In the genomic region with DNA sequence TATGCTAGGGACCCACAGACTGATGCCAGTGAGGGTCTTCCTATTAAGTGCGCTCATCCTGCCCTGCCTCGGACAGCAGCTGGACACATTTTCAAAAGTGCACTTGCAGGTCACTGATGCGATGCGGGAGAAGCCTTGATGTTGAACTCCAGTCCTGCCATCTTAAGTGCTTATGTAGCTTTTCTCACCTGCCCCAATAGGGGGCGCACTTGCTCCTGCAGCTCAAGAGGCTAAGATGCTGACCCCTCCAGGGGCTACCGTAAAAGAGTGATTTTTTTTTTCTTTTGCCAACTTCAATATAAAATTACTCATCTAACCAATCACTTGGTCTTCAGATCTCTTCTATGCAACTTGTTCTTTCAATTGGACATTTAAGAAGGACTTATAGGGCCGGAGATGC, we compare ENCODE assay signal across 15 mouse cellular contexts.
DNase-seq lines count a peak whose midpoint lies in the region; TF ChIP-seq lines count a peak whose summit lies in the region.
"Had no signal": no experiment of that assay in that cellular context is flagged by ENCODE, and none has a peak within 500 bp of the region (broad histone marks: within the 10 kb centered on the region; RNA-seq: fewer than 3 reads in every experiment).

No protein-coding gene starts in this region.

- H3K27ac ChIP-seq in layer of hippocampus, adult 2 months: no peak overlapping the region
- H3K27ac ChIP-seq: embryonic facial prominence, embryonic 12.5 days; forebrain, embryonic 10.5 days; hindbrain, embryonic 12.5 days; kidney, embryonic 15.5 days; midbrain, embryonic 13.5 days; neural tube, embryonic 12.5 days had no signal

- TF ChIP-seq CTCF in layer of hippocampus, adult 2 months (conservative IDR thresholded peaks at IDR 0.05): peak; percentile 66

- DNase-seq in layer of hippocampus, adult 2 months (ENCODE audit: low spot score in 2 of 2): no peak
- DNase-seq in layer of hippocampus, postnatal 14 days (ENCODE audit: low spot score in 2 of 2): no peak
- DNase-seq in thymus, postnatal 4 days: peak; percentile 50
- no peak for DNase-seq in thymus, postnatal 10 days (ENCODE audit: low spot score in 2 of 2)
- DNase-seq in ZHBTc4 (ENCODE audit: low read depth, low spot score): peak; percentile 53
- DNase-seq in urinary bladder, postnatal 36 days (ENCODE audit: low spot score in 2 of 2): no peak
- no peak for DNase-seq in cerebellum, adult 11-12 months
- no peak for DNase-seq in heart, adult 18-20 months
- DNase-seq: cerebellum, postnatal 14 days had no signal

- no peak overlapping the region for H3K4me3 ChIP-seq in layer of hippocampus, adult 2 months
- H3K4me3 ChIP-seq: embryonic facial prominence, embryonic 12.5 days; forebrain, embryonic 10.5 days; hindbrain, embryonic 12.5 days; kidney, embryonic 15.5 days; midbrain, embryonic 13.5 days; neural tube, embryonic 12.5 days had no signal

Comparison
In these comparisons a context has a peak if more than half of its experiments do, and no peak if none do; other contexts are left out.
1. DNase-seq: peak in thymus, postnatal 4 days (single experiment) and ZHBTc4 (single experiment); none in layer of hippocampus, adult 2 months (0 of 2), layer of hippocampus, postnatal 14 days (0 of 2), thymus, postnatal 10 days (0 of 2), urinary bladder, postnatal 36 days (0 of 2), cerebellum, adult 11-12 months (single experiment) and heart, adult 18-20 months (0 of 2).